Mouse (Mus musculus) right cerebral cortex, postnatal 10 days (tissue): ENCODE results near the gene Auh.

ENCODE experiments used
- DNase-seq, 2 experiments: peaks; one replicate each; pipeline ENCODE4 v3.0.0; 2021; ENCODE audit warnings: low spot score in 2 of 2

Gene Auh

DNA sequence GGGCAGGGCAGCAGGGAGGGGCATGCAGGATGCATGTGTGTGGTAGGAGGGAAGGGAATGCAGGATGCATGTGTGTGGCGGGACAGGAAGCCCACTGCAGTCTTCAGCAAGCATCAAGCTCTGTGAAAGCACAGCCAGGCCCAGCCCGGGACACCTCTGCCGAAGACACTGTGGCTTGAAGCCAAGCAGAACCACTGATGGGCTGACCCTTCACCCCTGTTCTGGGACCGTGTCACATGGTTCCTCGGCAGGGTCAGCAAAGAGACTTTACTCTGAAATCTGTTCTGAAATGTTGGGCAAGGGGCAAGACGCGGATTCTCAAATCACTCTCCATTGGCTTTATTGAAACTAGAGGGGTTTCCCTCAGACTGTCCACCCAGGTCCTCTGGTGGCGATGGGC lies 94.9 kb downstream of the Auh start:
- no peak for DNase-seq

DNA sequence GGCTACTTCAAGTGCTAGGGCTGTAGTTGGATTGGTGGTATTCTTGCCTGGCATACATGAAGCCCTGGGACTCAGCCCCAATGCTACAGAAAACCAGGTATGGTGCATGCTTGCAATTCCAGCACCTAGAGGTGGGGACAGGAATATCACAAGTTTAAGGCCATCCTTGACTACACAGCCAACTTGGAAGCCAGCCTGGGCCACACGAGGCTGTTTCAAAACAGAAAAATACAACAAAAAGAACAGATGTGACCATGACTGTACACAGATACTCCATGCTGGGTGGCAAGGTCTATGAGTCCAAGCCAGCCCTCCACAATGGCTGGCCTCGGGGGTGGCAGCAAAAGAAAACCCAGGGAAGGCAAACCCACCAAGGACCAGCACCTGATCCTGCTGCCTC lies 95.7 kb downstream of the Auh start:
- no peak for DNase-seq

DNA sequence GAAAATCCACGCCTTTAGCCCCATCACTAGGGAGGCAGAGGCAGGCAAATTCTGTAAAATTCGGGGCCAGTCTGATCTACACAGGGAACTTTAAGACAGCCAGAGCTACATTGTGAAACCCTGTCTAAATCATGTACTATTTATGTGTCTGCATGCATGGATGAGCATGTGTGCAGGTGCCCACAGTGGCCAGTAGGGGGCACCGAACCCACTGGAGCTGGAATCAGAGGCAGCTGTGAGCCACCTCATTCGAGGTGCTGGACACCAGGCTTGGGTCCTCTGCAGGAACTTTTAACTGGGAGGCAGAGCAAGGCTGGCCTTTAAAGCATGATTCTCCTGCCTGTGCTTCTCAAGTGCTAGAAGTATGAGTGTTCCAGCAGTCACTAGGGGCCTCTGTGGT lies 96.3 kb downstream of the Auh start:
- DNase-seq = no peak

DNA sequence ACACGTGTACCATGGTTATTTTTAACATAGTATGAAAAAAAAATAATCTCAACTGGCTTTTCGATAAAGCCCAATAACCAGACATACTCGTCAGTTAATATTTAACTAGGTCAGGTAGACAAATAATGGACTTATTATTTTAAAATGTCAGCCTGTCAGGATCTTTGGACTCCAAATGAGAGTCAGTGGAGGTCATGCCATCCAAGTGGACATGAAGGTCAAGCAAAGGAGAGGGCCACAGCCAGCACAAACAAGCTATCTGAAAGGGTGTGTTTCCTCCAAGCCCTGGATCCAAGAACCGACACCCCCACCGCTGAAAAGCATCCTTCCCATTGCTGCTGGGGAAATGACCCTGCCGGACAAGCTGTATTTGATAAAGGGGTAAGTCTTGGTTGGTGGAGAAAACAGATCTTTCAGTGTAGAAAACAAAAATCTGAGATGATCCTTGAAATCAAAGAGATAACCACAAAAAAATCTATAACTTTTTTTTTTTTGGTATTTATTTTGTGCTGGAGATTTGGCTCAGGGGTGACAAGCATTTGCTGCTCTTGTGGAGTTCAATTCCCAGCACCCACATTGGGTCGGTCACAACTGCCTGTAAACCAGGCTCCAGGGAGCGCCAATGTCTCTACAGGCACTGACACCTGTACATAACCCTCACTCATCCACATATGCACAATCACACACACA lies 96.9 kb downstream of the Auh start:
- no peak for DNase-seq

DNA sequence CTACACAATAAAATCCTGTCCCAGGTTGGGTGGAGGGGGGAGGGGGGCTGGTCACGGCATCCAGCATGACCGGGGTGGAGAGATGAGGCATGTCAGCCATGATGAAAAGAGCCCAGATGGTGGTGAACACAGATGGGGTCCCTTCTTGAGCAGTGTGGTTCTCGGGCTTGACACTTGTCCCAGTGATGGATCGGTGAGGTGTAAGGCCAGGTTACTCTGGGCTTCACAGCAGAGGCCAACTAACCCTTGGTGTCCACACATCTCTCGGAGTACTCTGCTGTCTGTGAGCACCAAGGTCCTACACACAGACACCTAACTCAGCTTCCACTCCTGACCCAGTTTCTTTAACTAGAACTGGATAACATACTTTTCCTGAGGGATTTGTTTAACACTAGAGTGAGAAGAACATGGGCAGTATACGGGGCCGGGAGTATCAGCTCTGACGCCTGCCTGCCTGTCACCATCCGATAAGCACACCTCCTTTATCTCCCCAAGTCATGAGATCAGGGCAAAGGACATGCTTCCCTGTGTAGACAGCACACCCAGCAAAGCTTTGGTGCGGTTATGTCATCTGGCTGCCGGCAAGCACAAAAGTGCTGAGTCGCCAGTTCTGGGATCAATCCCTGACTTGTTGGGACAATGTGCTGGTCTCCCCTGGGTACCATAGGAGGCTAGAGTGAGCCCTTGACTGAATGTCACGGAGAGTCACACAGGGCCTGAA lies 98.3 kb downstream of the Auh start:
- no peak for DNase-seq

DNA sequence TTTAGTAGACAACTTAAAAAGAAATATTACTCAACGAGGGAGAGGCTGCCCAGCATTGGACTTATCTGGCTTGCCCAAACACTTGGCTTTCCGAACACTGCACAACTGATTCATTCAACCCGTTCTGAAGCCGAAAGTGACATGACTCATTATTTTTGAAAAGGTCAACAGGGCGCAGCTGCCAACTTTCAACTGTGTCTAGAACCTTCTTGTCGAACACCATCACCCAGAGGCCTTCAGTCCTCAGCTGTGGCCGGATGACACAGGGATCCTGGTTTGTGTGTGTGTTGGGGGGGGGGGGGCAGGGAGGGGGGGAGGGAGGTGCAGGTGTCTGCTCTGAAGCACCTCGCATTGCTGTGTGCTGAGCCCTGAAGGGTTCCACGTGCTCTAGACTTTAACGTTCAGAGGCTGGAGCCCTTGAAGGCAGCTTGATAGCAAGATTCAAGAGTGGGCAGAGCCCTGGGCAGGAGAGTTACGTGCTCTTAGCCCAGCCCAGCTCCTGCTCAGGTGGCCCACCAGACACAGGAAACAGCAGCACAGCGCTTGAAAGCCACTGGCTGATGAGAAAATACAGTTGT lies 100.4 kb downstream of the Auh start:
- DNase-seq = no peak

DNA sequence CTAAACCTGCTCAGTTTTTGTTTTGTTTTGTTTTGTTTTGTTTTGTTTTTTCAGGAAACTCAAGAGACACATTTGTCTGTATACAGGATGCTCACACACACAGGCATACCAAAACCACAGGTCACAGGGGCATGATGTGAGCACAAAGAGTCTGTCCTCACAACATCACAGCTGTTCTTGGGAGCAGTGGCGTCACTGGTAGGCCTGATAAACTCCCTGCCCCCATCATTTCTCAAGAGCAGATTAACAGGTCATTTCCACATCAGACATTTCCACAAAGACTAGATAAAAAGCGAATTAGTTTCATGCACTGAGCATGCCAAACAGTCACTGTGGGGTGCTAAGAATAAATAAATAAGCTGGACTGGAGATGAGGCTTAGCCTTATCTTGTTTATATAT lies 101.3 kb downstream of the Auh start:
- no peak for DNase-seq

DNA sequence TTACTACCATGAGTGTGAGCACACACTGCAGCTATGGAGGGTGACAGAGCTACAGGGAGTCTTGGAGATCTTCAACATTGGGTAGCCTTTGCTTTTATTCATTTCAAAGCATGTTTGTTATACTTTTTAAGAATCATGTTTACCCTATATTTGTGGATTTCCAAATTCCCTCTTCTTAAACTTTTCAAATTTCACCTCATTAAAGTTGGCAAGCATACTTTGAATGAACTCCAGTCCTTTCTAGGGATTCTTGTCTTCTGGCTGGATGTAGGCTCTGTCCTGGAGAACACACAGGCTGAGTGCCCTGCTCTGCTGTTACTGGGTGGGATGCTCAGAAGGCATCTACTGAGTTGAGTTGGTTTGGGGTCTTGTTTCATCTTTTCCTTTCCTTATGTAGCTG lies 102.8 kb downstream of the Auh start:
- no peak for DNase-seq

DNA sequence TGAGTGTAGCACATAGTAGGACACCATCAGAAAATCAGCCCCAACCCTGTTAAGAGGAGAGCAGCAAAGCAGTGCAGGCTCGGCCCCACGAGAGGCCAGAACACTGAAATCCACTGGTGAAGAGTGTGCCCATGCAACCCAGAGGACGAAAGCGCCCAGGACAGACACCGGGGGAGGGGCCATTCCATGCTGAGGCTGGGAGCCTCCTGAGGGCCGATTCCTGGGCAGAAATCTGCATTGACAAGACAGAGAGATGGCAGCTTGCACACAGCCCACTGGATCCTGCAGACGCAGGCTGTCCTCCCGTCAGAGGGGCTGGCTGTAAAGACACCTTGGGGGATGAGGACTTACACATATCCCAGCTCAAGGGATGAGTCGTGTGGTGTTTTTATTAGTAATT lies 104.7 kb downstream of the Auh start:
- no peak for DNase-seq

DNA sequence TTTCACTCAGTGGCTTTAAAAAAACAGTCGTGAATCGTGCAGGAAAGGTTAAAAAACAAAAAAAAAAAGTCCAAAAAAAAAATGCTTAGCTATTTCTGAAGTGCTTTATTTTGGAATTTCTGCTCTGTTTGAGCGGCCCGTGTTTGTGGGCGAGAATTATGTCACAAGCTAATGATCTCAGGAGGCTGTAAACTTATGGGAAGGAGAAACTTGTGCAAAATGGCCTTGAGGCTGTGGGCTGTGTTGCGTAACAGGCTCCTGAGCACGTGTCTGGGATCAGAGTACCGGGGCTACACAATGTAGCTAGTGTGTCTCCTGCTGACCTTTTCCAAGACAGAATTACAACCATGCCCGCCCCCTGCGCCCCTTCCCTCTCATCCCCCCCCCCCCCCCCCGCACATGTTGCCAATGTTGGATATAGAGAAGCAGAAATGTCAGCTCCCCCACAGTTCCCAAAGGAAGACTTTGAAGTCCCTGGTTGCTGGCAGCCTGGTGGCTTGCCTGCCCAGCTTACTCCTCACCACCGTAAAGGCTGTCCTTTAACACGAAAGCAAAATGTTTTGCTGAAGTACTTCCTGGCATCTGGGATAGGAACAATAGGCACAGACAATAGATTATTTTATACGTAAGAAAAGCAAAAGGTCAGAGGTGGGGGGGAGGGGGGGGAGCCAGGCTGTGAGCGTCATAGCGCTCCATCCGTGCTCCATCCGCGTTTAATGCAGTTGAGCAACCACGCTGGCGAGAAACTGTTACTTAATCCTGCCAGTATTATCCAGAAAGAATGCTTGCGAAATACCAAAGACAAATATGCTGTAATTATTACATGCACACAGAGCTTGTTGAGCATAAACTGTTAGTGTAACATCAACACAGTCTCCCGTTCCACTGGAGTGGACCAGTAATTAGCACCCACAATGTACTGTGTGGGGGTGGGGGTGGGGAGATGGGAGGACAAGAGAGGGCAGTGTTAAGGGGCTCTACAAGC lies 107.0 kb downstream of the Auh start:
- no peak for DNase-seq

DNA sequence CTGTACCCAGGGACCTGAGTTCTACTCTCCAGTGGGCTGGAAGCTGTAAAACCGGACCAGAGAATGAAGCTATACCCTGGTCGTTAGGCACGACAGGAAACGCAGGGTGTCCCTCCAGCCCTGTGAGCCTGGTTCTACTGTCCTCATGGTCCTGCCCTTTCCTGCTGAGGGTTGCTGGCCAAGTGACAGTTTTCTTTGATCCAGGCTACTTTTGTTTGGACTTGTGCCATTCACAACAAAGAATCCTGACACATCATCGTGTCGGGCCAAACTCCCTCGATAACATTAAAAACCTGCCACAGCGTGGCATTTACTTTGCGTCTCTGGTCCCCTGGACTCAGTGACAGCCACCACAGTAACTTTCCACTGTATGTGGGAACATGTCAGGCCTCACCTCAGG lies 107.9 kb downstream of the Auh start:
- DNase-seq = no peak

DNA sequence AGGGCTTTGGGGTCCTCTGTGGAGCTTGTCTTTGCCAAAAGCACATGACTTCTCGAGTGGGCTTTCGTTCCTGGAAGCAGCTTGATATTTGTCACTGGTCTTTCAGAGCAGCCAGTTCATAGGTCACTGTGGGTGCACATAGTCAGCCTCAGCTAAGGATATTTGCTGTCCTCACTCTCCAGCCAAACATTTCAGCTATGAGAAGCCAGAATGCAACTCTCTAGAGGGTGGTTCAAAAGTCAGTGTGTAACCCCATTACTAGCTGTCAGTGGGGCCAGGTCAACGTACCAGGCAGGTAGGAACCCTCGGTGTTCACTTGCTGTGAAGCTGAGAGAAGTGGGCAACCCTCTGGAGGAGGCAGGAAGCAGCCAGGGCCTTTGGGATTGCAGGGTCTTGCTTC lies 109.6 kb downstream of the Auh start:
- no peak for DNase-seq

DNA sequence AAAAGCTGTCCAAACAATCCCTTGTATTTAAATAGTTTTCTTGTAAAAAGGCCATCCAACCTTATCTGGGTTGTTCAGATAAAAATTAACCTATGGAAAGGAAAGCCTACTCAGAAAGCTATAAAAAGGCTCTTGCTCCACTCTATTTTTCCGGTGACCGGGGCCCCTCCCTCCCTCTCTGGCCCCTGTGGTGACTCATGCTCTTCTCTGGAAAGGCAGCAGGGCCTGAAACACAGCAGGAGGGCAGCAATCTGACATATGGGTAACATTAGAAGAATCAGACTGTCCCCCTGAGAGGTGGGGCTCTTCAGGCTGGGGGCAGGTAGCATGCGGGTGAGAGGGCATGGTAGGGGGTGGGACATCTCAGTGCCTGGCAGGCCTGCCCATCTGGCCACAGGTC lies 110.7 kb downstream of the Auh start:
- DNase-seq = peak in 1 of 2 experiments; percentile 46

DNA sequence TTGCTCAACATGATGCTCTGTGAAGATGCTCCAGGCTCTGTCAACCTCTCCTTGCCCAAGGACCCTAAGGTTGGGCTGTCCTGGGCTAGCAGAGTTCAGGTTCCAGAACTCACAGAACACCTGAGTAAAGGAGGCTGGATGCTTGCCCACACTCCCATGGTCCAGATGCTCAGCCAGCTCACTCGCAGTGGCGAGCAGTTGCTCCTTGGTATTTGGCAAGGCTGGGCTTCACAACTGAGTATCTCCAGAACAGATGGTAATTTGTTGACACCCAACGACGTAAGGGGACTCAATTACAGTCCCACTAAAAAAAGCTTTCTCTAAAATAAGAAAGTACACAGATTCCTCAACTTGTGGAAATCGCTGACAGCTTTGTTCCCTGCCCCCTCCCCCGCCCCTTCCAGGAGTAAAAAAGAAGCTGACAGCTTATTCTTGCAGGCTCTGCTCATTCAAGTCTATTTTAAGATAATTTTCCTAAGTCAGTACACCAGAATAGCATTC lies 111.4 kb downstream of the Auh start:
- DNase-seq = peak; percentile 82 to 91

DNA sequence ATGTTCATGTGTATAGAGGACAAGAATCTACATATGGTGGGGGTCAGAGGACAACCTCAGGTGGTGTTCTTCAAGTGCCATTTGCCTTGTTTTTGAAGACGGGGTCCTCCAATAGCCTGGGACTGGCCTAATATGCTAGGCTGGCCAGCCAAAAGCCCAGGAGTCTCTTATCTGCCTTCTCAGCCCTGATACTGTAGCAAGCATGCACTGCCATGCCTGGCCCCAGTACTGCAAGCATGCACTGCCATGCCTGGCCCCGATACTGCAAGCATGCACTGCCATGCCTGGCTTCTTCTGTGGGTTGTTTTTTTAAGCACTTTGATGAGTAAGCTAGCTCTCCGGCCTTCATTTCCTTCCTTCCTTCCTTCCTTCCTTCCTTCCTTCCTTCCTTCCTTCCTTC lies 115.7 kb downstream of the Auh start:
- DNase-seq = no peak

DNA sequence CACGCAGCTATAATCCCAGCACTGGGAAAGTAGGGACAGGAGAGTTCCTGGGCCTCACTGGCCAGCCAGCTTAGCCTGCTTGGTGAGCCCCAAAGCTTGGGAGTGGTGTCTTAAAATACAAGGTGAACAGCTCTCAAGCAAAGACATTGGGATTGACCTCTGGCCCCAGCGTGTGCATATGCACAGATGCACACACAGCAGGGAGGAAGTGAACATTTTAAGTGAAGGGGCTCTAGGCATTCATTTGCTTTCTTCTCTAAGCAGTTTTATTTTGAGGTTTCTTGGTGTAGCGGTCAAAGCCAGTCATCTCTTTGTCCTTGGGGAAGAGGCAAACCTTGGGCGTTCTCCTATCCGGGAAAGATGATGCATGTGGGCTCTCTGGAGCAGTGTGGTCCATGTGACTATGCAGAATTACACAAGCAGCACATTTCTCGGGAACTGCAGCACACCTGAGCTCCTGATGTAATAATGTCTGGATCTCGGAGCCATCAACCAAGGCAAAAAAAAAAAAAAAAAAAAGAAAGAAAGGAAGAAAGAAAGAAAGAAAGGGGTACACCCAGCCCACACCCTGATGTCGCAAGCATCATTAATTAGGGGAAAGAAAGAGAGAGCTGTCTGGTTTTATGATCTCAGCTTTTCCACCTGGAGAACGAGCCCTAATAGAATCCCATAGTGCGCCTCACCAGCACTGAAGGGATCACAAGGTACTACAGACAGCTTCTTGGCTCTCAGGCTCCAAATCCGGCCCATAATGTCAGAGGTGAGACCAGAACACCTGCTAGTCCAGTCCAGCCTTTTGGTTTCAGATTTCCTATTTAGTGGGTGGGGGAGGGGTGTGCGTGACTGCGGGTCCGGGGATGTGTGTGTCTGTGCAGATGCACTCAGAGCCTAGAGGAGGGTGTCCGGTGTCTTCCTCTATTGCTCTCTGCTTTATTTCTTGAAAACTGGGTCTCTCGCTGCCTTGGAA lies 116.6 kb downstream of the Auh start:
- DNase-seq = no peak

DNA sequence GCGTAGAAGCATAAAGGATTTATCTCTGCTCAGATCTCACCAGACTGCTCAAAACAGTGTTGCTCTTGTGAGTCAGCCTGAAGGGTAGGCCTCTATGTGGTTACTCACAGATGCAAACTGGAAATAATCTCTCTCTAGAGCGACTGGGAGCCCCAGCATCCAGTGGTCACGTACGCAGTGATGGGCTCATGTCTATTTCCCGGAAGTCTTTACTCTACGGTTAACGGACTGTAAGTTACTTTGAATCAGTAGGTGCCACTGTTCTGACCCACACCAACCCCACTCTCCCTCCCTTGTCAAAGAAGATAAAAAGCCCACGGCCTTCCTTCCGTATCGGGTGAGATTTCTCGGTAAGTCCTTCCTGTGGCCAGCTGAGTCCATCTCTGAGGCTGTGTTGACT lies 121.8 kb downstream of the Auh start:
- no peak for DNase-seq

DNA sequence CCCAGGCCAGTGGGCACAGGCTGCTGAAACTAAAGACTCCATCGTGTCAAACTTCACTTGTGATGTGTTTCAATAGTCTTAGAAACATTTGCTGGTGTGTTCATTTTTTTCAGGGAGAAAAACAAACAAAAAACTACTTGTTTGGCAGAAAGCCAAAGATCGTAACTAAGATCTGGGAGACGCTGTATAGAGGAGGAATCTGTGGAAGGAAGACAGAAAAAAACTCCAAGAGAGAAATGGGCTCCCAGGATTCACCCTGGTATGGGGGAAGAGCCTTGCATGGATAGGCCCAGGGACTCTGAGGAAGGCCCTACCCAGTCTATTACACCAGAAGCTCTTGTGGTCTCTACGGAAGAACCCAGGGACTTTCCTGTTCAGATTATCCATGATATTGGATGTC lies 123.5 kb downstream of the Auh start:
- DNase-seq = no peak

DNA sequence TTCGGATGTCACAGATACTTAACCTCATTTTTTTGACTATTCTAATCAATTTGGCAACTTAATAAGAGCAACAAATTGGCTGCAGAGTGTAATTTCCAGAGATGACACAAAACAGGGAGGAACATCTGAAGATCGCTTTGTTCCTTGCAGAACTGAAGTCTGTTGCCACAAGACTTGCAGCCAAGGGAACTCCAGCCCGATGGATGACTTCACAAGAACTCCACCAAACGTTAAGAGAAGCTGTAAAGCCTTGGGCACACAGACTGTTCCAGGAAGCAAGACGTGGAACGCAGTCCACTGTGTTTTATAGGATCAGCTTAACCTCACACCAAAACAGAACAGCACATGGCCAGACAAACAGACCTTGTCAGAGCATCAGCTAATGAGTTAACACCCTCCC lies 123.9 kb downstream of the Auh start:
- no peak for DNase-seq

DNA sequence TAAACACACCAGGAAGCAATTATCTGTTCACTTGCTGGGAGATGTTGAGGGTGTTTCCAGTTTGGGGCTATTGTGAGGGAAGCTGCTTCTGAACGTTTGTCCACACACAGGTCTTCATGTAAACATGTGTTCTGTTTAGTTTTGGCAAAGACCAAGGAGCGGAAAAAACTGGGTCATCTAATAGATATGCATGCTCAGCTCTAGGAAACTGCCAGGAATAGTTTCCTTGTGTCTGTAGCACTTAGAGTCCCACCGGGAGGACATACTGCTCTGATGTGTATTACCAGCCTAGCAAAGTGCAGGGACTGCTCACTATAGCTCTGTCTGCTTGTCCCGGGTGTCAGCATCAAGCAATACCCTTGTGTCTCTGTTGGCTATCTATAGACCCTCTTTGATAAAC lies 127.0 kb downstream of the Auh start:
- DNase-seq = no peak
